Mouse (Mus musculus) brain, embryonic 14.5 days (tissue): ENCODE results near the gene Denr.
A peak's percentile ranks its signal among the peaks of the same experiment; 100 is the strongest.

ENCODE experiments used
- CTCF ChIP-seq: fragments of 200-500 bp; IDR thresholded peaks from 2 replicates; pipeline ENCODE4 v1.5.1; 2012; ENCODE audit warnings: inconsistent platforms, mild to moderate bottlenecking, moderate library complexity, borderline replicate concordance; ENCODE audit not compliant: insufficient read depth, insufficient read length; ENCODE audit errors: extremely low read depth
- POLR2A ChIP-seq: fragments of 200-500 bp; IDR thresholded peaks from 2 replicates; pipeline ENCODE4 v1.6.1; 2012; ENCODE audit warnings: mild to moderate bottlenecking, inconsistent platforms, borderline replicate concordance; ENCODE audit not compliant: poor library complexity, insufficient read depth, insufficient read length, severe bottlenecking; ENCODE audit errors: extremely low read depth

DNA sequence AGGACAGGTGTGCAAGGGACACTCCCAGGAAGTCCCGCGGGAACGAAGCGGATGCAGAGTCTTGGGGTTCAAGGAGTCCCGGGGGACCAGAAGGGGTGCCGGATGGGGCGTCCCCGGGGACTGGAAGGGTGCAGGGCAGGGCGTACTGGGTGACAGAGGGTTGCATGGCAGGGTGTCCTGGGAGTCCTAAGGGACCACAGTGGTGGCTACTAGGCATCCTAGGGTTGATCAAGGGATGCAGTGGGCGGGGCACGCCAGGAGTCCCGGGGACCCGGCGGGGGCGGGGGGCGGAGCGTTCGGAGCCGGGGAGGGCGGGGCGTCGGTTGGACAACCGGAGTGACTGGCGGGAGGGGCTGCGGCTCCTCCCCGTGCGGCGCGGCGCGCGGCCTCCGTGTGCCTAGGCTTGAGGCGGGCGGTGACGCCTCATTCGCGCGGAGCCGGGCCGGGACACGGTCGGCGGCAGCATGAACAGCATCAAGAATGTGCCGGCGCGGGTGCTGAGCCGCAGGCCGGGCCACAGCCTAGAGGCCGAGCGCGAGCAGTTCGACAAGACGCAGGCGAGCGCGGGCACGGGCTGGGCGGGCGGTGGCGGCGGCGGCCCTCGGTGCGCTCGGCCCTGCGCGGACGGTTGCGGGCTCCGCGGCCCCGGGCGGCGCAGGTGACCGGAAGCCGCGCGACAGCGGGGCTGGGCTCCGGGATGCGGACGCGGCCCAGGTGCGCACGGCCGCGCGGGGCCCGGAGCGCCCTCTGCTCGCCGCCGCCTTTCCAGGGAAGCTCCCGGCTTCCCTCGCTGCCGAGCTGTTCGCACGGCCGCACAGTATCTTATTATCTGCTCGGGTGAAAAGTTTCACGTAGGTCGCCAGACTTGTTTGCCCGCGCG, 66.6 kb downstream of the Denr start, which contains the start of gene Hip1r:
- peak; percentile 45; the same call in 1 of the 2 replicates for TF ChIP-seq POLR2A
- TF ChIP-seq CTCF, result no peak
